Mouse (Mus musculus) R1 (cell line): ENCODE results near the gene Lats2.
"Not testable (repeated sequence)": the region's sequence is repeated elsewhere in the genome, so short reads cannot be mapped to it uniquely, and the experiment has no call there.

Experiments used
- DNase-seq: peaks from one replicate; pipeline ENCODE4 v3.0.0-alpha.2; 2018; ENCODE audit warnings: low read depth, low spot score

Gene Lats2

GRCm38 (mm10) chr14:57695550-57695949, 62.6 kb downstream of the Lats2 start:
- peak; percentile 66 for DNase-seq

GRCm38 (mm10) chr14:57694246-57694645, 63.9 kb downstream of the Lats2 start:
- DNase-seq = peak; percentile 60

DNA sequence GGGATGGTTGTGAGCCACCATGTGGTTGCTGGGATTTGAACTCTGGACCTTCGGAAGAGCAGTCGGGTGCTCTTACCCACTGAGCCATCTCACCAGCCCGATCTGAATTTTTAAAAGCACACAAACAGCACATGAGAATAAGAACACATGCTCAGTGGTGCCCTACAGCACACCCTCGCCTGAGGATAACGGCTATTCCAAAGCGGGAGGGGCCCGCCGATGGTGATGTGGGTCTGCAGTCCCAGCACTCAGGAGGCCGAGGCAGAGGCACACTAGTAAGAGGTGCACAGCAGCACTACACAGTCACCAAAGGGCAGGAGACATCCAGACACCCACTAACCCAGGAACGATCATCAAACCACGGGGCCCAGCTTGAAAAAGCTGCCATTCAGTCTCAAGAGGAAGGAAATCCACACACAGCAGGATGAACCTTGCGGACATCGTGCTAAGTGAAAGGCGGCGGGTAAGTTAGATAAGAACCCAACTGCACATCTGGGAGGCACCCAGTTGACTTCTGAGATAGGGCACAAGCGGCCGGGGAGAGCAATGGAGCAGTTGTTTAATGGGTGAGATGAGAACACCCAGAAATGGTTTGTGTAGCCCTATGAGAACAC, 65.6 kb downstream of the Lats2 start:
- DNase-seq = no peak

- no peak for DNase-seq
Observed at GRCm38 (mm10) chr14:57691316-57691715, 66.9 kb downstream of the Lats2 start.

GRCm38 (mm10) chr14:57690681-57691080, 67.5 kb downstream of the Lats2 start:
- DNase-seq = no peak

- not testable (repeated sequence) for DNase-seq
Observed at GRCm38 (mm10) chr14:57688066-57688465, 70.1 kb downstream of the Lats2 start.

- DNase-seq = no peak
Observed at GRCm38 (mm10) chr14:57687441-57687840, 70.7 kb downstream of the Lats2 start.

- no peak for DNase-seq
Observed at GRCm38 (mm10) chr14:57686647-57687046, 71.5 kb downstream of the Lats2 start.

- peak; percentile 70 for DNase-seq
Observed at GRCm38 (mm10) chr14:57684579-57684978, 73.6 kb downstream of the Lats2 start.

DNA sequence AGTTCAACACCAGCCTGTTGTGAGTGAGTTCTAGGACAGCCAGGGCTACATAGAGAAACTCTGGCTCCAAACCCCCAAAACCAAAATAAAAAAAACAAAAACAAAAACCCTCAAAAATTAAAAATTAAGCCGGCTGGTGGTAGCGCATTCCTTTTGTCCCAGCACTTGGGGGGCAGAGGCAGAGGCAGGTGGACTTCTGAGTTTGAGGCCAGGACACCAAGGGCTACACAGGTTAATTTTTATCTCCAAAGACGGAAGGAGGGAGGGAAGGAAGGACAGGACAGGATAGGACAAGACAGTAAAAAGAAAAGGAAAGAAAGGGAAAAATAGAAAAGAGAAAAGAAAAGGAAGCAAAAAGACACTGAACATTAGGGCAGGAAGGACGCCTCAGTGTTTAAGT, 75.4 kb downstream of the Lats2 start:
- DNase-seq = no peak

- peak; percentile 91 for DNase-seq
Observed at GRCm38 (mm10) chr14:57679958-57680535, 78.1 kb downstream of the Lats2 start.

GRCm38 (mm10) chr14:57679523-57679922, 78.7 kb downstream of the Lats2 start:
- DNase-seq = no peak

- DNase-seq = no peak
Observed at GRCm38 (mm10) chr14:57675481-57675880, 82.7 kb downstream of the Lats2 start.

- DNase-seq = no peak
Observed at GRCm38 (mm10) chr14:57665628-57665950, 92.6 kb downstream of the Lats2 start.

DNA sequence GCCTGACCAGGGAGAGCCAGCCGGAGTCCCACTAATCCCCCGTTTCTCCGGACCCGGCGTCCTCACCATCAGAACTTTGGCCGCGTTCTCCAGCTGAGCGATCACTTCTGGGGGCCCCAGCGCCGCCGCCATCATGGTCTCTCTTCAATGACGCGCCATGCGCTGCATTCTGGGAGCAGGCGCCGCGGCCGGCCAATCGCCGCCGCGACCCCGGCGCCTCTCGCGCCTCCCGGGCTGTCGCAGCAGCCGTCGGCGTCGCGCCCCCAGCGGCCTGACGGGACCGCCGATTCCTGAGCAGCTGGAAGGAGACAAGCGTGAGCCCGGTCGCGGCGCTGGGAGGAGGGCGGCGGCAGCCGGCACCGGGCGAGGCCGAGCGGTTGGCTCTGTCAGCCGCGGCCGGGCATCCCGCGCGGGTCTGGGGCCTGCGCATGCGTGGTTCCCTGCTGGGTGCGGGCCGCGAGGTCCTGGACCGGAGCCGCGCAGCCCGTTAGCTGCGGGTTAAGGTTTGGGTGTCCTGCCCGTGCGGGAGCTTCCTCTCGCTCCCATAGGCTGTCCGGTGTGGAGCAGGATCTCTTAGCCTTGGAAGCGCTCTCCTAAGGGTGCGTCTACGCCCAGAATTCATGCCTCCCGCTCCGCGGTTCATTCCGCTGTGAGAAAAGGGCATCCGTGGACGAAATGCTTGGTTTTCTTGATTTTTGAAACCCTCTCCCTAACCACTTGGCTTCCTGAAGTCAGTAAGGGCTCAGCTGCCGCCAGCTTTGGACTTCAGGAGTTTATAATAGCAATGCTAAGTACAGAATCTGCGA, 93.2 kb downstream of the Lats2 start, which contains the start of gene Xpo4:
Gene Xpo4 (minus strand): TSS at position 609 of the 806 bp plus-strand sequence.
- DNase-seq = peak; percentile 78

- peak; percentile 66 for DNase-seq
Observed at GRCm38 (mm10) chr14:57664311-57664821, 93.8 kb downstream of the Lats2 start.

GRCm38 (mm10) chr14:57663630-57664029, 94.6 kb downstream of the Lats2 start:
- DNase-seq = no peak

- DNase-seq = peak; percentile 67
Observed at GRCm38 (mm10) chr14:57658301-57658700, 99.9 kb downstream of the Lats2 start.

GRCm38 (mm10) chr14:57657500-57657899, 100.7 kb downstream of the Lats2 start:
- no peak for DNase-seq

GRCm38 (mm10) chr14:57656519-57656918, 101.7 kb downstream of the Lats2 start:
- peak; percentile 92 for DNase-seq

DNA sequence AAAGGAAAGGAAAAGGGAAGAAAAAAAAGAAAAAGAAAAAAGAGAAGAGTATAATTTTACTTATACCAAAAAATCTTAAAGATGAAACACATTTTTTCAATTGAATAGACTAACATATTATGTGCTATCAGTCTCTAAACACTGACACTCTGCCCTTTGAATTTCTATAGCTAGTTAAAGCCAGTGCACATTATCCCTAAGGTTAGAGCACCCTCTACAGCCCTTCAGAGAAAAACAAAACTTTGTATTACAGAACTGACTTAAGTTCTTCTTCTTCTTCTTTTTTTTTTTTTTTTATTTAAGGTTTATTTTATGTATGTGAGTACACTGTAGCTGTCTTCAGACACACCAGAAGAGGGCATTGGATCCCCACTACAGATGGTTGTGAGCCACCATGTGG, 108.7 kb downstream of the Lats2 start:
- no peak for DNase-seq

DNA sequence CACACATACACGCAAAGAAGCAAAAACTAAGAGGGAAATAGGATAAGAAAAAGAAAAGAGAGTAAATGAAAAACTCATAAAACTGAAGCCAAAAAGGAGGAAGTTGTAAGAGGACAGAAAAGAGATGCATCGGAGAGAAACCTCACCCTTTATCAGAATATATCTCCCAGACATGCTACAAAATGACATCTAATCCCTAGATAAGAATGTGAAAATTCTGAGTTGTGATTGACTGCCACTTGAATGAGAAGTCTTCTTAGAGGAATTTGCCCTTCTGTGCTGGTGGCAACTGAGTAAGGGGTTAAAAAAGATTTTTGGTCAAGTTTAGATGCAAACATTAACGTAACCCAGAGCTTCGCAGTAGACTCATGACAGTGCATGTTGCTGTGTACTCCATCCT, 112.0 kb downstream of the Lats2 start:
- DNase-seq = no peak
